Mouse (Mus musculus) brain, embryonic 14.5 days (tissue): ENCODE measurements around the gene Olfr710. TPM values are rescaled to one million over a fixed set of nuclear protein-coding genes. Genes with fewer than 3 reads are reported as not detected.
"Not testable (repeated sequence)": the region's sequence is repeated elsewhere in the genome, so short reads cannot be mapped to it uniquely, and the experiment has no call there.

Experiments used
- DNase-seq: peaks from one replicate; pipeline ENCODE4 v3.0.0-alpha.2; 2011; ENCODE audit warnings: low read depth
- CTCF ChIP-seq: fragments of 200-500 bp; IDR thresholded peaks from 2 replicates; pipeline ENCODE4 v1.5.1; 2012; ENCODE audit warnings: inconsistent platforms, mild to moderate bottlenecking, moderate library complexity, borderline replicate concordance; ENCODE audit not compliant: insufficient read depth, insufficient read length; ENCODE audit errors: extremely low read depth
- POLR2A ChIP-seq: fragments of 200-500 bp; IDR thresholded peaks from 2 replicates; pipeline ENCODE4 v1.6.1; 2012; ENCODE audit warnings: mild to moderate bottlenecking, inconsistent platforms, borderline replicate concordance; ENCODE audit not compliant: poor library complexity, insufficient read depth, insufficient read length, severe bottlenecking; ENCODE audit errors: extremely low read depth
- polyA plus RNA-seq: library from polyadenylated mRNA; depleted of rRNA; stranded (reverse); fragments of >200 nt; gene quantifications from 2 replicates; pipeline ENCODE4 v1.2.3, GENCODE M21; 2012; rRNA removed

Gene Olfr710
- polyA plus RNA-seq = not detected in 2 replicates

GRCm38 (mm10) chr7:106948212-106948611 is at the start of gene Olfr710:
Olfr710 (minus strand) TSS chr7:106948312.
- TF ChIP-seq CTCF (no peak), POLR2A (no peak)
- no peak for DNase-seq

GRCm38 (mm10) chr7:106985236-106985635 is 37.1 kb upstream of the Olfr710 start:
- TF ChIP-seq CTCF (no peak), POLR2A (no peak)
- DNase-seq = no peak

- TF ChIP-seq CTCF = no peak
- no peak for TF ChIP-seq POLR2A
Observed at GRCm38 (mm10) chr7:106975353-106975752, 27.2 kb upstream of the Olfr710 start, which contains the start of gene Olfr711. Olfr711 (minus strand) TSS chr7:106975453.

DNA sequence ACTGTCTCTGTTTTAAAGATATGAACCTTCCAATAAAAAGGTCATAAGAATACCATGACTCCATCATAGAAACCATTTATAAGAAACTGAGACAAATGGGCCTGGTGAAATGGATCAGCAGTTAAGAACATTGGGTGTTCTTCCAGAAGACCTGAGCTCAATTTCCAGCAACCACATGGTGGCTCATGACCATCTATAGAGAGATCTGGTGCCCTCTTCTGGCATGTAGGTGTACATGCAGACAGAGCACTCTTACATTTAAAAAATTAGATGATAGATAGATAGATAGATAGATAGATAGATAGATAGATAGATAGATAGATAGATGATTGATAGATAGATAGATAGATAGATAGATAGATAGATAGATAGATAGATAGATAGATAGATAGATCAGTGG is 19.4 kb upstream of the Olfr710 start:
- DNase-seq = not testable (repeated sequence)

More at GRCm38 (mm10) chr7:106975353-106975752, 27.2 kb upstream of the Olfr710 start, which contains the start of gene Olfr711:
- DNase-seq = no peak

GRCm38 (mm10) chr7:106963837-106964236 is 15.7 kb upstream of the Olfr710 start, which contains the start of gene Olfr6:
Olfr6 (minus strand) TSS chr7:106963937.
- TF ChIP-seq CTCF (no peak), POLR2A (no peak)
- no peak for DNase-seq

- DNase-seq = no peak
- TF ChIP-seq CTCF (no peak), POLR2A (no peak)
Observed at GRCm38 (mm10) chr7:106932119-106932518, 16.0 kb downstream of the Olfr710 start, which contains the start of gene Olfr709-ps1. Olfr709-ps1 (minus strand) TSS chr7:106932219.

- DNase-seq = not testable (repeated sequence)
Observed at GRCm38 (mm10) chr7:106920961-106921360, 27.2 kb downstream of the Olfr710 start.

GRCm38 (mm10) chr7:106907676-106908075 is 40.4 kb downstream of the Olfr710 start, which contains the start of gene Olfr1532-ps1:
Olfr1532-ps1 (plus strand) TSS chr7:106908001.
- DNase-seq = no peak
- no peak for TF ChIP-seq POLR2A
- no peak for TF ChIP-seq CTCF

- not testable (repeated sequence) for DNase-seq
Observed at GRCm38 (mm10) chr7:106901141-106901540, 47.0 kb downstream of the Olfr710 start, which contains the start of gene Olfr707. Olfr707 (minus strand) TSS chr7:106901241.

Other genes starting within 250 kb of the Olfr710 start
- not detected in 2 replicates for gene Olfr695, start 231.9 kb downstream of the Olfr710 start, polyA plus RNA-seq
- gene Olfr697, start 205.9 kb downstream of the Olfr710 start, polyA plus RNA-seq = not detected in 2 replicates
- gene Olfr698, start 192.9 kb downstream of the Olfr710 start, polyA plus RNA-seq = not detected in 2 replicates
- not detected in 2 replicates for gene Olfr699, start 155.1 kb downstream of the Olfr710 start, polyA plus RNA-seq
- gene Olfr700, start 139.5 kb downstream of the Olfr710 start, polyA plus RNA-seq = not detected in 2 replicates
- gene Olfr701, start 134.2 kb downstream of the Olfr710 start, polyA plus RNA-seq = not detected in 2 replicates
- not detected in 2 replicates for gene Olfr702, start 114.4 kb downstream of the Olfr710 start, polyA plus RNA-seq
- gene Olfr703, start 105.0 kb downstream of the Olfr710 start, polyA plus RNA-seq = not detected in 2 replicates
- not detected in 2 replicates for gene Olfr704, start 85.1 kb downstream of the Olfr710 start, polyA plus RNA-seq
- not detected in 2 replicates for gene Olfr705, start 71.4 kb downstream of the Olfr710 start, polyA plus RNA-seq
- gene Olfr706, start 60.1 kb downstream of the Olfr710 start, polyA plus RNA-seq = not detected in 2 replicates
- not detected in 2 replicates for gene Olfr707, start 47.1 kb downstream of the Olfr710 start, polyA plus RNA-seq
- gene Olfr1532-ps1, start 40.3 kb downstream of the Olfr710 start, polyA plus RNA-seq = not detected in 2 replicates
- not detected in 2 replicates for gene Olfr709-ps1, start 16.1 kb downstream of the Olfr710 start, polyA plus RNA-seq
- not detected in 2 replicates for gene Olfr6, start 15.6 kb upstream of the Olfr710 start, polyA plus RNA-seq
- not detected in 2 replicates for gene Olfr711, start 27.1 kb upstream of the Olfr710 start, polyA plus RNA-seq
- not detected in 2 replicates for gene Olfr2, start 57.8 kb upstream of the Olfr710 start, polyA plus RNA-seq
- not detected in 2 replicates for gene Olfr713, start 82.9 kb upstream of the Olfr710 start, polyA plus RNA-seq
- gene Olfr714, start 122.7 kb upstream of the Olfr710 start, polyA plus RNA-seq = not detected in 2 replicates
- gene Olfr17, start 144.9 kb upstream of the Olfr710 start, polyA plus RNA-seq = not detected in 2 replicates
- gene Olfr715b, start 162.1 kb upstream of the Olfr710 start, polyA plus RNA-seq = not detected in 2 replicates
- gene Olfr715, start 182.8 kb upstream of the Olfr710 start, polyA plus RNA-seq = not detected in 2 replicates
- not detected in 2 replicates for gene Olfr716, start 190.0 kb upstream of the Olfr710 start, polyA plus RNA-seq
- not detected in 2 replicates for gene Nlrp14, start 218.7 kb upstream of the Olfr710 start, polyA plus RNA-seq